In the genomic region with DNA sequence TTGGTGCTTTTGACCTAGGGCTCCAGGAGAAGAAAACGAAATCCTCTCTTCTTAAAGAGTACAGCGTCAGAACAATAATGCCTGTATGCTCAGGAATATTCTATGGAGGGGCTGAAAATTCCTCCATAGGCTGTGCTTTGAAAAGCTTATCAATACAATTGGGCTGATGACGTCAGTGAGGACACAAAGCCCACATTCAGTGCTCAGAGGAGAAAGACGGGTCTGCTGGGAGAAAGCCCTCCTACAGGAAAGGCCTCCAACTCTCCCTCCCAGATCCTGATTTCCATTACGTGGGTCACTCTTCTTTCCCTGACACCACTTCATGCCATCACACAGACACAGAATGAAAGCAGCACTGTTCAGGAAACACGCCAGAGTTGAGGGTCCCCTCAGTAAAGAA, we compare ENCODE assay signal across 22 mouse cellular contexts.
DNase-seq lines count a peak whose midpoint lies in the region; ATAC-seq lines count a peak whose summit lies in the region.
"Had no signal": no experiment of that assay in that cellular context is flagged by ENCODE, and none has a peak within 500 bp of the region (broad histone marks: within the 10 kb centered on the region; RNA-seq: fewer than 3 reads in every experiment).

No protein-coding gene starts in this region.

- H3K4me3 ChIP-seq in forebrain, embryonic 11.5 days (ENCODE audit: low read depth, low read length): no peak overlapping the region
- no peak overlapping the region for H3K4me3 ChIP-seq in forebrain, embryonic 13.5 days
- H3K4me3 ChIP-seq in heart, embryonic 14.5 days (ENCODE audit: control insufficient read depth in 1 of 2, insufficient read depth in 1 of 2, low read depth in 1 of 2, low read length in 2 of 2): no peak overlapping the region
- no peak overlapping the region for H3K4me3 ChIP-seq in midbrain, embryonic 14.5 days (replicated peaks; ENCODE audit: low read depth, low read length)
- no peak overlapping the region for H3K4me3 ChIP-seq in midbrain, embryonic 16.5 days (ENCODE audit: low read depth, low read length)
- H3K4me3 ChIP-seq: embryonic facial prominence, embryonic 15.5 days; hindbrain, embryonic 13.5 days; layer of hippocampus, adult 2 months; liver, embryonic 12.5 days had no signal

- 28% methylated on average over 6 of the region's 6 CpGs for WGBS in forebrain, embryonic 11.5 days
- WGBS in forebrain, embryonic 13.5 days: 18% methylated on average over 6 of the region's 6 CpGs
- 37% methylated on average over 6 of the region's 6 CpGs for WGBS in heart, embryonic 14.5 days
- WGBS in midbrain, embryonic 14.5 days: 37% methylated on average over 6 of the region's 6 CpGs
- 31% methylated on average over 6 of the region's 6 CpGs for WGBS in midbrain, embryonic 16.5 days

- no peak overlapping the region for H3K4me2 ChIP-seq in forebrain, embryonic 11.5 days (ENCODE audit: low read depth, low read length, severe bottlenecking)
- no peak overlapping the region for H3K4me2 ChIP-seq in forebrain, embryonic 13.5 days
- H3K4me2 ChIP-seq in heart, embryonic 14.5 days (ENCODE audit: low read length): 0 out of 2 replicates have a peak overlapping the region, but pooled peaks have one; percentile 5
- H3K4me2 ChIP-seq in midbrain, embryonic 14.5 days (ENCODE audit: low read length): no peak overlapping the region
- no peak overlapping the region for H3K4me2 ChIP-seq in midbrain, embryonic 16.5 days (ENCODE audit: low read length)
- H3K4me2 ChIP-seq: embryonic facial prominence, embryonic 15.5 days; hindbrain, embryonic 13.5 days; liver, embryonic 12.5 days; lung, embryonic 14.5 days had no signal

- no peaks in the 10 kb centered on the region; the same call in 1 of the 2 replicates for H3K36me3 ChIP-seq in forebrain, embryonic 11.5 days (ENCODE audit: control insufficient read depth, insufficient read depth, low read length)
- 0 out of 2 replicates have a peak, but pooled peaks cover 5% of the 10 kb centered on the region for H3K36me3 ChIP-seq in forebrain, embryonic 13.5 days (ENCODE audit: poor library complexity, severe bottlenecking)
- no peaks in the 10 kb centered on the region for H3K36me3 ChIP-seq in heart, embryonic 14.5 days (ENCODE audit: control insufficient read depth, insufficient read depth, low read length)
- no peaks in the 10 kb centered on the region for H3K36me3 ChIP-seq in midbrain, embryonic 14.5 days (ENCODE audit: control insufficient read depth, insufficient read depth, low read length)
- no peaks in the 10 kb centered on the region for H3K36me3 ChIP-seq in midbrain, embryonic 16.5 days (ENCODE audit: control insufficient read depth, insufficient read depth, low read length)
- H3K36me3 ChIP-seq: embryonic facial prominence, embryonic 15.5 days; liver, embryonic 12.5 days had no signal

- DNase-seq in forebrain, embryonic 11.5 days (ENCODE audit: low spot score): no peak
- DNase-seq in heart, postnatal 4 days: no peak
- DNase-seq in midbrain, embryonic 14.5 days: peak; percentile 21
- peak; percentile 45 for DNase-seq in mesoderm, embryonic 11.5 days (ENCODE audit: low read depth, low spot score)
- DNase-seq: adrenal gland, postnatal 10 days; cerebellum, adult 11-12 months; cerebellum, postnatal 25 days; forebrain, postnatal 0 days; heart, adult 11 months; kidney, adult 18-20 months; kidney, postnatal 10 days; lung, embryonic 14.5 days; lung, postnatal 4 days; right cerebral cortex, adult 18-20 months; thymus, postnatal 4 days had no signal

- ATAC-seq in forebrain, embryonic 11.5 days (replicated peaks; ENCODE audit: low FRiP score): peak; percentile 64; the same call in 1 of the 2 replicates
- ATAC-seq in forebrain, embryonic 13.5 days: no peak
- 0 out of 2 replicates have a peak, but pooled peaks have one; percentile 10 for ATAC-seq in heart, embryonic 14.5 days (ENCODE audit: insufficient number of reproducible peaks, insufficient read depth, low FRiP score, low read depth)
- no peak for ATAC-seq in midbrain, embryonic 14.5 days (ENCODE audit: low FRiP score, low TSS enrichment)
- ATAC-seq in midbrain, embryonic 16.5 days: no peak
- ATAC-seq: forebrain, postnatal 0 days; liver, embryonic 12.5 days had no signal

- no peak overlapping the region for H3K9ac ChIP-seq in forebrain, embryonic 11.5 days (ENCODE audit: low read length)
- H3K9ac ChIP-seq in forebrain, embryonic 13.5 days: no peak overlapping the region
- no peak overlapping the region for H3K9ac ChIP-seq in heart, embryonic 14.5 days (ENCODE audit: low read length)
- no peak overlapping the region for H3K9ac ChIP-seq in midbrain, embryonic 14.5 days (replicated peaks; ENCODE audit: low read length)
- H3K9ac ChIP-seq in midbrain, embryonic 16.5 days (ENCODE audit: low read depth, low read length): no peak overlapping the region
- H3K9ac ChIP-seq: embryonic facial prominence, embryonic 15.5 days; forebrain, postnatal 0 days; hindbrain, embryonic 13.5 days; liver, embryonic 12.5 days; lung, embryonic 14.5 days had no signal

- no peak overlapping the region for H3K27ac ChIP-seq in forebrain, embryonic 11.5 days (ENCODE audit: low read depth, low read length)
- no peak overlapping the region for H3K27ac ChIP-seq in forebrain, embryonic 13.5 days
- peak overlapping the region; percentile 46 to 67; a peak in 3 of 4 replicates for H3K27ac ChIP-seq in heart, embryonic 14.5 days (replicated peaks in 1 of 2; ENCODE audit: control insufficient read depth in 1 of 2, insufficient read depth in 1 of 2, low read depth in 2 of 2, low read length in 2 of 2)
- no peak overlapping the region for H3K27ac ChIP-seq in midbrain, embryonic 14.5 days (replicated peaks; ENCODE audit: low read depth, low read length)
- H3K27ac ChIP-seq in midbrain, embryonic 16.5 days (ENCODE audit: low read length): no peak overlapping the region
- H3K27ac ChIP-seq: embryonic facial prominence, embryonic 15.5 days; hindbrain, embryonic 13.5 days; layer of hippocampus, adult 2 months; liver, embryonic 12.5 days had no signal

- no peaks in the 10 kb centered on the region for H3K4me1 ChIP-seq in forebrain, embryonic 11.5 days (replicated peaks; ENCODE audit: control insufficient read depth, insufficient read depth, low read length)
- H3K4me1 ChIP-seq in forebrain, embryonic 13.5 days: peaks cover 31% of the 10 kb centered on the region
- H3K4me1 ChIP-seq in heart, embryonic 14.5 days (ENCODE audit: control insufficient read depth in 2 of 2, insufficient read depth in 2 of 2, low read length in 2 of 2): peaks cover 19 to 20% of the 10 kb centered on the region in 2 experiments
- H3K4me1 ChIP-seq in midbrain, embryonic 14.5 days (ENCODE audit: control insufficient read depth, insufficient read depth, low read length): 0 out of 2 replicates have a peak, but pooled peaks cover 3% of the 10 kb centered on the region
- H3K4me1 ChIP-seq in midbrain, embryonic 16.5 days (ENCODE audit: control insufficient read depth, insufficient read depth, low read length): peaks cover 4% of the 10 kb centered on the region

- no peaks in the 10 kb centered on the region for H3K27me3 ChIP-seq in forebrain, embryonic 11.5 days (ENCODE audit: control insufficient read depth, insufficient read depth, low read length)
- H3K27me3 ChIP-seq in forebrain, embryonic 13.5 days: no peaks in the 10 kb centered on the region
- no peaks in the 10 kb centered on the region for H3K27me3 ChIP-seq in heart, embryonic 14.5 days (ENCODE audit: control insufficient read depth, insufficient read depth, low read length)
- no peaks in the 10 kb centered on the region for H3K27me3 ChIP-seq in midbrain, embryonic 14.5 days (ENCODE audit: control insufficient read depth, insufficient read depth, low read length)
- H3K27me3 ChIP-seq in midbrain, embryonic 16.5 days (ENCODE audit: control insufficient read depth, insufficient read depth, low read depth, low read length): no peaks in the 10 kb centered on the region
- H3K27me3 ChIP-seq: embryonic facial prominence, embryonic 15.5 days; hindbrain, embryonic 13.5 days; liver, embryonic 12.5 days had no signal

- H3K9me3 ChIP-seq in forebrain, embryonic 11.5 days (ENCODE audit: control insufficient read depth, low read length): no peaks in the 10 kb centered on the region
- no peaks in the 10 kb centered on the region; the same call in 1 of the 2 replicates for H3K9me3 ChIP-seq in forebrain, embryonic 13.5 days (replicated peaks)
- H3K9me3 ChIP-seq in heart, embryonic 14.5 days (ENCODE audit: control insufficient read depth, low read length): peaks cover 2% of the 10 kb centered on the region; the same call in 1 of the 2 replicates
- no peaks in the 10 kb centered on the region for H3K9me3 ChIP-seq in midbrain, embryonic 14.5 days (ENCODE audit: control insufficient read depth, low read length)
- no peaks in the 10 kb centered on the region for H3K9me3 ChIP-seq in midbrain, embryonic 16.5 days (replicated peaks; ENCODE audit: control insufficient read depth, low read length, poor library complexity, severe bottlenecking)
- H3K9me3 ChIP-seq: embryonic facial prominence, embryonic 15.5 days; hindbrain, embryonic 13.5 days; liver, embryonic 12.5 days had no signal

Comparison
In these comparisons a context has a peak if more than half of its experiments do, and no peak if none do; other contexts are left out.
1. ATAC-seq: peak in forebrain, embryonic 11.5 days (single experiment) and heart, embryonic 14.5 days (single experiment); none in forebrain, embryonic 13.5 days (single experiment), midbrain, embryonic 14.5 days (single experiment) and midbrain, embryonic 16.5 days (single experiment).
2. DNase-seq: peak in midbrain, embryonic 14.5 days (single experiment) and mesoderm, embryonic 11.5 days (single experiment); none in forebrain, embryonic 11.5 days (single experiment) and heart, postnatal 4 days (single experiment).
3. H3K27ac ChIP-seq: peak in heart, embryonic 14.5 days (2 of 2); none in forebrain, embryonic 11.5 days (single experiment), forebrain, embryonic 13.5 days (single experiment), midbrain, embryonic 14.5 days (single experiment) and midbrain, embryonic 16.5 days (single experiment).